Mouse (Mus musculus) brain, adult 2 months (tissue): ENCODE results near the gene Rfx8.
"Not testable (repeated sequence)": the region's sequence is repeated elsewhere in the genome, so short reads cannot be mapped to it uniquely, and the experiment has no call there.

Experiments used
- DNase-seq: peaks from one replicate; pipeline ENCODE4 v3.0.0; 2011; ENCODE audit warnings: low read depth, low spot score

Rfx8 gene

GRCm38 (mm10) chr1:39691974-39692373, 28.8 kb downstream of the Rfx8 start:
- no peak for DNase-seq

GRCm38 (mm10) chr1:39691061-39691460, 29.7 kb downstream of the Rfx8 start:
- DNase-seq: no peak

- DNase-seq: no peak
Measured at GRCm38 (mm10) chr1:39688573-39688972, 32.2 kb downstream of the Rfx8 start.

GRCm38 (mm10) chr1:39687279-39687678, 33.5 kb downstream of the Rfx8 start:
- no peak for DNase-seq

GRCm38 (mm10) chr1:39685841-39686240, 35.0 kb downstream of the Rfx8 start:
- peak; percentile 91 for DNase-seq

- DNase-seq: no peak
Measured at GRCm38 (mm10) chr1:39681638-39682037, 39.2 kb downstream of the Rfx8 start.

GRCm38 (mm10) chr1:39680546-39680945, 40.3 kb downstream of the Rfx8 start:
- DNase-seq: no peak

- no peak for DNase-seq
Measured at GRCm38 (mm10) chr1:39678883-39679282, 41.9 kb downstream of the Rfx8 start.

- DNase-seq: peak; percentile 78
Measured at GRCm38 (mm10) chr1:39676221-39676876, 44.4 kb downstream of the Rfx8 start.

- DNase-seq: no peak
Measured at GRCm38 (mm10) chr1:39672362-39673105, 48.3 kb downstream of the Rfx8 start.

GRCm38 (mm10) chr1:39670211-39670935, 50.4 kb downstream of the Rfx8 start:
- no peak for DNase-seq

- DNase-seq: no peak
Measured at GRCm38 (mm10) chr1:39666751-39667252, 54.0 kb downstream of the Rfx8 start.

GRCm38 (mm10) chr1:39664039-39664625, 56.7 kb downstream of the Rfx8 start:
- no peak for DNase-seq

GRCm38 (mm10) chr1:39663050-39663449, 57.7 kb downstream of the Rfx8 start:
- peak; percentile 62 for DNase-seq

- DNase-seq: peak; percentile 67
Measured at GRCm38 (mm10) chr1:39656976-39657529, 63.7 kb downstream of the Rfx8 start.

GRCm38 (mm10) chr1:39654901-39655300, 65.9 kb downstream of the Rfx8 start:
- DNase-seq: not testable (repeated sequence)

- no peak for DNase-seq
Measured at GRCm38 (mm10) chr1:39653028-39653427, 67.8 kb downstream of the Rfx8 start.

GRCm38 (mm10) chr1:39651241-39651548, 69.6 kb downstream of the Rfx8 start, which contains the start of gene Creg2:
TSS of gene Creg2 (minus strand) at chr1:39651474.
- peak; percentile 86 for DNase-seq

- DNase-seq: peak; percentile 85
Measured at GRCm38 (mm10) chr1:39650435-39651240, 70.2 kb downstream of the Rfx8 start.

- DNase-seq: peak; percentile 90
Measured at GRCm38 (mm10) chr1:39649691-39650434, 70.9 kb downstream of the Rfx8 start.
